Mouse (Mus musculus) layer of hippocampus, postnatal 25 days (tissue): Measurements from ENCODE around the gene Clock. TPM values are rescaled to one million over a fixed set of nuclear protein-coding genes. Genes with fewer than 3 reads are reported as not detected.

Source experiments
- DNase-seq, 2 experiments: peaks; one replicate each; pipeline ENCODE4 v3.0.0; 2022; ENCODE audit warnings: mixed read lengths in 2 of 2, low spot score in 1 of 2; ENCODE audit errors: extremely low spot score in 1 of 2
- total RNA-seq, 2 experiments: library from RNA; stranded (reverse); gene quantifications; 2 replicates each; pipeline ENCODE4 v1.2.3; 2021

Gene Clock
- total RNA-seq, 2 experiments from 2014 or later = 45.2 to 50.3 TPM

- no peak for DNase-seq
Measured at GRCm38 (mm10) chr5:76285699-76286098, 18.9 kb downstream of the Clock start.

GRCm38 (mm10) chr5:76283890-76284289 lies 20.7 kb downstream of the Clock start:
- no peak for DNase-seq

GRCm38 (mm10) chr5:76274977-76275376 lies 29.6 kb downstream of the Clock start:
- no peak for DNase-seq

GRCm38 (mm10) chr5:76250948-76251347 lies 53.6 kb downstream of the Clock start:
- no peak for DNase-seq

- DNase-seq = no peak
Measured at GRCm38 (mm10) chr5:76246539-76246938, 58.1 kb downstream of the Clock start.

GRCm38 (mm10) chr5:76245419-76245818 lies 59.2 kb downstream of the Clock start:
- peak; percentile 21 to 43 for DNase-seq

- DNase-seq = no peak
Measured at GRCm38 (mm10) chr5:76244430-76244829, 60.2 kb downstream of the Clock start.

GRCm38 (mm10) chr5:76243929-76244328 lies 60.7 kb downstream of the Clock start:
- no peak for DNase-seq

GRCm38 (mm10) chr5:76243274-76243673 lies 61.3 kb downstream of the Clock start:
- DNase-seq = no peak

- no peak for DNase-seq
Measured at GRCm38 (mm10) chr5:76231171-76231855, 73.3 kb downstream of the Clock start.

- no peak for DNase-seq
Measured at GRCm38 (mm10) chr5:76216691-76217090, 87.9 kb downstream of the Clock start.

- no peak for DNase-seq
Measured at GRCm38 (mm10) chr5:76208066-76208465, 96.5 kb downstream of the Clock start.

- no peak for DNase-seq
Measured at GRCm38 (mm10) chr5:76205886-76206285, 98.7 kb downstream of the Clock start.

GRCm38 (mm10) chr5:76203171-76203570 lies 101.4 kb downstream of the Clock start:
- DNase-seq = no peak

- DNase-seq = no peak
Measured at GRCm38 (mm10) chr5:76199346-76199745, 105.2 kb downstream of the Clock start.

GRCm38 (mm10) chr5:76194377-76194945 lies 110.1 kb downstream of the Clock start:
- DNase-seq = no peak

- no peak for DNase-seq
Measured at GRCm38 (mm10) chr5:76193075-76193474, 111.5 kb downstream of the Clock start.

GRCm38 (mm10) chr5:76190609-76191008 lies 114.0 kb downstream of the Clock start:
- no peak for DNase-seq

- no peak for DNase-seq
Measured at GRCm38 (mm10) chr5:76187885-76188284, 116.7 kb downstream of the Clock start.

GRCm38 (mm10) chr5:76184286-76185080 lies 120.1 kb downstream of the Clock start:
- peak; percentile 52 for DNase-seq

GRCm38 (mm10) chr5:76183750-76184261 lies 120.8 kb downstream of the Clock start, which contains the start of gene Tmem165:
Tmem165 (plus strand) TSS chr5:76183880.
- DNase-seq = peak; percentile 86 to 93
